Mouse (Mus musculus) layer of hippocampus, adult 9-11 months (tissue): ENCODE results near the gene Wbp1.
"Not testable (repeated sequence)": the region's sequence is repeated elsewhere in the genome, so short reads cannot be mapped to it uniquely, and the experiment has no call there.

ENCODE experiments used
- DNase-seq: peaks from one replicate; pipeline ENCODE4 v3.0.0; 2022

The Wbp1 gene

DNA sequence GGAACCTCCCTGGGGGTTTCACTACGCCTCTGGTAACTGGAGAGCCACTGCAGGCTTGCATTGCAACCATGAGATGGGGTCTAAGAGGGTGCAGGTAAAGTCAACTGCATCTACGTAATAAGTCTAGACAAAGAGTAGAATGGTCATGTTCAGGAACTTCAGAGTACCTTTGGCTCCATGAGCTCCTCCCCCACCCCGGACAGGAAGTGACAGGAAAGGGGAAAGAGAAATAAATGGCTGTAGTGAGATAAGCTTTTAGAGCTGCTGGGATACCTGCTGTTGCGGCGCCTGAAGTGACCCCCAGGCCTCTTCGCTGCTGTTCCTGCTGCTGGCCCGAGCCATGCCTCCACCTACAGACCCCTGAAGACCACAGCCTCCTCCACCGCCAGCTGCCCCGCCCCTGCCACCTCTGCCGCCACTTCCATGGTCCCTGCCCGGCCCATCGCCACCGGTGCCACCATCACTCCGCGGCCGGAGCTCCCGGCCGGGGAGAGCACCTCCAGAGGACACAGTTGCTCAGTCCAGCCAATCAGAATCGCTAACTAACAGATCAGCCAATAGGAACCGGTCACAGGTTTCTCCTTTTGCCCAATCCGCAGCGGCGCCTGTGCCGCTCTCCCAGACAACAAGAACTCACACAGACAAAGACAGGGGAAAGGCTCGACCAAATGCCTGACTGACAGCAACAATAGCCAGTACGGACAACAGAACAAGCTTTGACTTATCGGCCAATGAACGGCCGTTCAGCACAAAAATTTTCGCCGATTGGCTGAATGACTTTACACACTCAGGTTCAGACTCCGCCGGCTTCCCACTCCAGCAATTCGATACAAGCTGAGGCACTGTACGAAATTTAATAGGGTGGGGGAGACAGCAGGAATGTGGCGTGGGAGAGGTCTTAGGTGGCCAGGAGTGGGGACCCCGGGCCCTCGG lies at the start of gene Wbp1:
Wbp1 (minus strand) TSS at position 630 of the 933 bp plus-strand sequence.
- DNase-seq = peak; percentile 99

DNA sequence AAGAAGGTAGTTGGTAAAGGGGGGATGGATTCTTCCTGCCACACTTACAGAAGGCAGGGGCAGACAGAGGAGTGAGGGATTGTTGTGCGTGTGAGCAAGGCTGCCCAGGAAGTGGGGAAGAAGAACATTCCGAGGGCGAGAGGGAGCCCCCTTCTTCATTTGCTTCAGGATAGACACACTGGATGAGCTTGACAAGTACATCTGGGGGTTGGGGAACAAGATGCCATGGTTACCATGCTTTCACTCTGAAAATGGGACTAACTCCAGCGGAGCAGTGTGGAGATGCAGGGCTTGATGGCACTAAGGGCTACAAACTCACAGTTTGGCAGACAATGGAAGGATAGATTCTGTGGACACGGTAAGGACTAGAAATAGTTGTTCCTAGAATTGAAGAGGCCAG lies 49.7 kb upstream of the Wbp1 start:
- no peak for DNase-seq

DNA sequence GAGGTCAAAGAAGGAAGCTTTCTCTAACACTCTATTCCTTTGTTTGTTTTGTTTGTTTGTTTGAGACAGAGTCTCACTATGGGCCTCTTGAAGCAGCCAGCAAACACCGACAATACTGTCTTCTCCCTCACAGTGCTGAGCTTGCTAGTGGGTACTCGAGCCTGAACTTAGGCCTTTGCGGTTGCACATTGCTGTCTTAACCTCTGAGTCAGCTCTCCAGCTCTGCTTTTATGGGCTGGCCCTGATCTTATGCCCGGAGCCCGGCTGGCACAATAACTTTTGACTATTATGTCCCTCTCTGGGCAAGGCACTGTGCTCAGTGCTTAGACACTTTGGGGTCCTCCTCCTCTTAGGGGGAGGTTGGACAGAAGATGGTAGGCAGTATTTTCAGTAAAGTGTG lies 48.5 kb upstream of the Wbp1 start:
- DNase-seq = no peak

- DNase-seq = no peak
Measured at GRCm38 (mm10) chr6:83166243-83166630, 44.9 kb upstream of the Wbp1 start.

DNA sequence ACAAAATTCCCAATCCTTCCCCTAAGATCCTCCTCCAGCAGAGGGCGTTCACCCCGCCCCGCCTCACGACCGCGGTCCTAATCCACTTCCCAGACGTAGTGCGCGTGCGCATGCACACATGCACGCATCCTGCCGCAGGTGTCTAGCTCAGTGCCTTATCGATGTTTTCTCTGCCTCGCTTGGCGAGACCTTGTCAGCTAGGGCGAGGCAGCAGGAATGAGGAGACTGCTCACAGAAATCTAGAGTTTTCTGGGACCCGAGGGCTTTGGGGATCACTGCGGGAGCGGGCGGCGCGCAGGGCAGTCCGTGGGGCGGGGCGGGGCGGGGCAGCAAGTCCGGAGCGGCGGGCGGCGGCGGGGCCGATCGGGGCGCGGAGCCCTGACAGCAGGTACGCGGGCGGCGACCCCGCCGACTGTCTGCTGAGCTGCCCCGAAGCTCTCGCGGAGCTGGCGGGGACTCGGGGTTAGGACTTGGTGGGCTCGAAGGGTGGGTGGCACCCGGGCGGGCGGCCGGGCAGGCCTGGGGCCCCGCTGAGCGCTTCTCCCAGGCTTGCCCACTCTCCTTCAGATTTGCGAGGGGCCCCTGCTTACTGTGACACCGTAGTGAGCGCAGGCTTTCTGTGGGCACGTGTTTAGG lies 44.4 kb upstream of the Wbp1 start, which contains the start of gene Dctn1:
Dctn1 (plus strand) TSS at position 314 of the 636 bp plus-strand sequence.
- peak; percentile 93 for DNase-seq

DNA sequence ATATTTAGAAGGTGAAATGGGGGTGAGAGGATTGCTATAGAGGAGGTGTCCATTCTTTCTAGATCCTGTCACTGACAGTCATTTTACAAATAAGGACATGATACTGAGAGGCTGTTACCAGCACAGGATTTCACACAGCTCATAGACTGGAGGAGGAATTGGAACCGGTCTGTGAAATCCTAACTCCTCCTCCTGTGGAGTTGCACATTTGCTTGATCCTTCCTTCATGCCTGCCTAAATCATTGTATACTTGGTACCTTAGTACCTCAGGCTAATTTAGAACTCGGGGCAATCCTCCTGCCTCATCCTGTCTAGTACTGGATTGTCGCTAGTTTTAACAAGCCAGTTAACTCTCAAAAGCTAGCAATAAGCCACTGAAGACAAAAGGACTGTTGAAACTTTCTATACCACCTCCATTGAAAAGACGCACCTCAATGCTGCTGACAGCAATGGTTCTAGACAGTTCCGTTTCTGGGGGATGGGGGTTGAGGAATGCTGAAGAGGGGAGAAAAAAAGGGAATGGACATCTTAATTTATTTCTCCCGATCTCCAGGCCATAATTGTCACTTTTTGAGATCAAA lies 43.8 kb upstream of the Wbp1 start:
- DNase-seq = no peak

DNA sequence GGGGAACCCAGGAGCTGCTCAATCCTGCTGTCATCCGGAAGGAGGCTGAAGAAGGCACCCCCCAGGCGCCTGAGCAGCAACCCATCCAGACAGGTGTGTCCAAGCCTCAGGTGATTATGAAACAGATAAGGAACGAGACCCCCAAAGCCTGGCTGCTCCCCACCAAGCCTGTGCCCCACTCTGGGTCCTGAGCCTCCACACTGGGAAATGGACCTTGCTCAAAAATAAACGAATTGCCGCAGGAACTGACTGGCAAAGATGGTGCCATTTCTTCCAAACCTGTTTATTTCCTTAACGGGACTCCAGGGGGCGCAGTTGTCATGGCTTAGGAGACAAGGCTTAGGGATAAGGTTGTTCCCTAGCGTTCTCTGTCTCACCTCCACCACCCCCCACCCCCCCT lies 41.3 kb upstream of the Wbp1 start:
- no peak for DNase-seq

DNA sequence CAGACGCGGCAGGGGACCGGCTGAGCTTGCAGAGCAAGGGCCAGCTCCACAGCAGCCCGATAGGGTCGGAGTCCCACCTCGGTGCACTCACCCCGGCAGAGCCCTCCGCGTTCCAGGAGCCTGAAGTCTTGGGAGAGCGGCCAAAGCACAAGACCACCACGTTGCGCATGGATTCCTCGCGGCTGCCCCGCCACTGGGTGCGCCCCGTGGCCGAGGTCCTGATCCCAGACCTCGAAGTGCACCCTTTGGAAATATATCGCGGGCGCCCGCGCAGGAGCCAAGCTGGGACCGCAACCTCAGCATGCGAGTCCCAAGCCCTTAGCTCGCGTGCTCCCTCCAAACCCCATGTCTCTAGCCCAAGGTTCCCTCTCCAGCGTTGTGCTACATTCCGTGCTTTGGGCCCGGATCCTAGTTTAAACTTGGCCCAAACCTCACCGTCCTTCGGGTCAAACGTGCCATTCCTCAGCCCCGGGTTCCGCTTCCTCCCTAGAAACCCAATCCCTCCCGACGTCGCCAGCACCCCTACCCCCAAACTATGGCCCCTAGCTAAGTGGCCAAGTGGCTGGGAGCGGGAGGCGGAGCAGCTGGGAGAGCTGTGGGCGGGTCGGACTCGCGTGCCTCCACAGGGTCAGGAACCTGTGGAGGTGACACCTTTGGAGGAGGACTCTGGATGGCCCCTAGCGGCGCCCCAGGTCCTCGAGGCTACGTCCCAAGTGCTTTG lies 40.7 kb upstream of the Wbp1 start:
- no peak for DNase-seq

GRCm38 (mm10) chr6:83161442-83161841 lies 40.1 kb upstream of the Wbp1 start:
- DNase-seq = no peak

GRCm38 (mm10) chr6:83159456-83159855 lies 38.1 kb upstream of the Wbp1 start:
- DNase-seq = not testable (repeated sequence)

- DNase-seq = peak; percentile 78
Measured at GRCm38 (mm10) chr6:83156259-83156684, 34.9 kb upstream of the Wbp1 start, which contains the start of the genes Wdr54 and 1700003E16Rik. TSS of gene Wdr54 (minus strand) at chr6:83156397. TSS of gene 1700003E16Rik (plus strand) at chr6:83156404.

GRCm38 (mm10) chr6:83155552-83156238 lies 34.3 kb upstream of the Wbp1 start:
- DNase-seq = no peak

DNA sequence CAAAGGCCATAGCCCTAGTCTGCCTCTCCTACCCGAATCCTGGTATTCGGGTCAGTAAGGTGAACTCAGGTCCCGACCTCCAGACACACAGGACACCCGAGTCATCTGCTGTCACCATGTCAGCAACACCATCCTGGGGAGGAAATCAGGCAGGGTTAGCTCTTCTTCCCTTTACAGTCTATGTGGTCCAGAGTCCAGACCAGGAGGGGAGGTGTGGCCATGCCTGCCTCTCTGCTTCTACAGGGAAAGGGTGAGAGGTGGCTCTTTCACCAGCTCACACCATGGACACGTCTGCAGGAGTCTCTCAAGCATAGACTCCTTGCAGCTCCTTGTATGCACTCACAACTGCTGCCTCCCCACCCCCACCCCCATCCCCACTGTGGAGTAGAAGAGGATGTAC lies 32.1 kb upstream of the Wbp1 start:
- no peak for DNase-seq

- DNase-seq = no peak
Measured at GRCm38 (mm10) chr6:83153038-83153437, 31.7 kb upstream of the Wbp1 start.

DNA sequence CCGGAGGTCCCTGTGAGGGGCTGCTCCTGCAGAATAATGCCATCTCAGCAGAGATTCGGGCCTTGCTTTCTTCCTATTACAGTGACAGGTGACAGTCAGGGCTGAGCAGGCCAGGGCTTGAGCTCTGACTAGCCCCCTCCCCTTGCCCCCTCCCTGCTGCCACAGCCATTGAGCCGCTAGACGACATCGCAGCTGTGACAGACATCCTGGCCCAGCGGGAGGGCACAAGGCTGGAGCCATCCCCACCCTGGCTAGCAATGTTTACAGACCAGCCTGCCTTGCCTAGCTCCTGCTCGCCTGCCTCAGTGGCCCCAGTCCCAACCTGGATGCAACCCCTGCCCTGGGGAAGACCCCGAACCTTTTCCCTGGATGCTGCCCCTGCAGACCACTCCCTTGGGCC lies 30.4 kb upstream of the Wbp1 start:
- DNase-seq = no peak

GRCm38 (mm10) chr6:83147280-83147679 lies 25.9 kb upstream of the Wbp1 start:
- DNase-seq = no peak

DNA sequence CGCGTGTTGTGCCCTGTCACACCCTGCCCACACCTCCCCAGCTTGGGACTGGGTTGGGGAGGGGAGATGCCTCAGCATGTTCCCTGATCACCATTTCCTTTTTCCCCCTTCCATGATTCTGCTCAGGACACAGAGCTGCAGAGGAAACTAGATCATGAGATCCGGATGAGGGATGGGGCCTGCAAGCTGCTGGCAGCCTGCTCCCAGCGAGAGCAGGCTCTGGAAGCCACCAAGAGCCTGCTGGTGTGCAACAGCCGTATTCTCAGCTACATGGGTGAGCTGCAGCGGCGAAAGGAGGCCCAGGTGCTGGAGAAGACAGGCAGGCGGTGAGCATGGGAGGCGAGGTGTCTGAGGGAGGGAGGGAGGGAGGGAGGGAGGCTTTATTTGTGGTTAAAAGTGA lies 24.4 kb upstream of the Wbp1 start:
- DNase-seq = no peak

GRCm38 (mm10) chr6:83145209-83145608 lies 23.9 kb upstream of the Wbp1 start:
- DNase-seq = no peak

DNA sequence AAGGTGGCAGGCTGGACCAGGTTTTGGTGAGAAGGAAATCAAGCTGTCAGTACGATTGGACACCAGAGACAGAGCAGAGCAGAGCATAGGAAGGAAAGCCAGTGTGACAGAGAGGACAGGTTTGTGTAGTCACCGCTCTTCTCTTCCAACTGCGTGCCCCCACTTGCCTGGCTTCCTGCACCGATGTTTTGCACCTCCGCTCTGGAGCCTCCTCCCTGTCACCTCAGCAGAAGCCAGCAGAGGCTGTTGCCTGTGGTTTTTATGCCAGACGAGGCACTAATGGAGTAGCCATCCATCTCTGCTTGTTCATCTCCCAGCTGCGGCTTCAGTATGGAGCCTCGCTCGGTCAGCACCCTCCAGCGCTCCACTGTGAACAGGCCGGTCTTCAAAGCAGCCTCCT lies 21.5 kb upstream of the Wbp1 start:
- no peak for DNase-seq

DNA sequence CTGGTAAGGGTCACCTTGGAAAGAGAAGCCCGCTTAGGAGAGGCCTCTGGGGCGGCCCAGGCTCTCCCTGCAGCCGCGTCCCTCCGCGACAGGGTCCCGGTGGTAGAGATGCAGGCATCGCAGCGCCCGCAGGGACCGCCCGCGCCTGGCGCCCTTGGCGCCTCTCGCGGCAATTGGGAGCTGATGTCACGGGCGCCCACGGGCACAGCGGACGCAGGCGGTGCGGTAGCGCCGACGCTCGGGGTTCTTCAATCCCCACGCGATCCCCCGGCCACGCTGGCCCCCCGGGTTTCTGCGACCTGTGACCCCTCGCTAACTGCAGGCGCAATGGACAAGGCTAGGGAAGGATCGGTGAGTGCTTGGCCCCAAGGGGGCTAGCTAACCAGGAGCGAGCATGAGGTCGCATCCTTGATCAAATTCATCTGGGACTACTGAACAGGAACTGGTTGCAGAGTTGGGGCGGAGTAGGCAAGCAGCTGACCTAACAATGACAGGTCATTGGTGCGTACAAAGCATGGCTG lies 20.9 kb upstream of the Wbp1 start:
- DNase-seq = peak; percentile 69

DNA sequence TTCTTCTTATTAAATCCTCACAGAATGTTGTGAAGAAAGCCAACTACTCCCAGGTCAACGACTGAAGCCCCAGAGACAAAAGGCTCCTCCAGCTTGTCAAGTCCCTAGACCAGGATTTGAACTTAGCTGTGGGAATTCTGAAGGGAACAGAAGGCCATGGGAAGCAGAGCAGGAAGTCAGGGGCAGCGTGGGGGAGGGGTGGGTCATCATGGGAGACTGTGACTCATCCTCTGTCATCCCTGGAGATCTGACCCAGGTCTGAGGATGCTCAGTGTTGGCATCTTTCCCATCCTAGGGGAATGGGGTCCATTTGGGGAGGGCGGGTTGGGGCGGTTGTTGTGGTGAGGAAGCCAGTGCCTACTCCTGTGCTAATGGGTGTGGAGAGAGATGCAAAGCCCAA lies 20.3 kb upstream of the Wbp1 start:
- DNase-seq = no peak

- no peak for DNase-seq
Measured at GRCm38 (mm10) chr6:83140044-83140443, 18.7 kb upstream of the Wbp1 start.
